Mouse (Mus musculus): Measurements from ENCODE around the gene Kdm4a. TPM values are rescaled to one million over a fixed set of nuclear protein-coding genes. Genes with fewer than 3 reads are reported as not detected.
A peak's percentile ranks its signal among the peaks of the same experiment; 100 is the strongest.

Gene Kdm4a
- polyA plus RNA-seq (2016; fragmentation: Nextera tagmentation; extraction: Ambion mirVana), result 33.9 and 40.2 TPM in 2 replicates

GRCm38 (mm10) chr4:118179467-118180300 lies at the start of gene Kdm4a:
Kdm4a (minus strand) TSS chr4:118180043.
- Histone ChIP-seq H3K4me1 (replicated peaks) (peaks cover 14% of the 10 kb centered on the region), H3K36me3 (peaks cover 27% of the 10 kb centered on the region), H3K4me3 (peak within 1 kb of the TSS; percentile 83), H3K27ac (peak within 1 kb of the TSS; percentile 96), H3K27me3 (ENCODE audit: insufficient read depth, poor library complexity, severe bottlenecking) (no peaks in the 10 kb centered on the region), H3K9me3 (no peaks in the 10 kb centered on the region)
- whole genome bisulfite sequencing, result under 1% methylated on average over 38 of the region's 38 CpGs
- DNase-seq (ENCODE audit: low spot score), result peak; percentile 93

- H3K4me3 ChIP-seq, result no peak overlapping the region
- H3K27ac ChIP-seq, result peak overlapping the region; percentile 56; the same call in 1 of the 2 replicates
- DNase-seq (ENCODE audit: low spot score), result no peak
- peaks cover 100% of the 10 kb centered on the region for H3K36me3 ChIP-seq
- H3K9me3 ChIP-seq, result no peaks in the 10 kb centered on the region
- no peaks in the 10 kb centered on the region for H3K27me3 ChIP-seq (ENCODE audit: insufficient read depth, poor library complexity, severe bottlenecking)
- 73% methylated on average over 6 of the region's 6 CpGs for WGBS
- H3K4me1 ChIP-seq (replicated peaks), result peaks cover 19% of the 10 kb centered on the region
These were observed 49.4 kb upstream of the Kdm4a start for GRCm38 (mm10) chr4:118229035-118229770.

- 86% methylated on average over 12 of the region's 12 CpGs for WGBS
- DNase-seq (ENCODE audit: low spot score), result no peak
- no peaks in the 10 kb centered on the region for H3K9me3 ChIP-seq
- no peaks in the 10 kb centered on the region for H3K27me3 ChIP-seq (ENCODE audit: insufficient read depth, poor library complexity, severe bottlenecking)
- no peak overlapping the region for H3K27ac ChIP-seq
- peaks cover 17% of the 10 kb centered on the region for H3K4me1 ChIP-seq (replicated peaks)
- H3K4me3 ChIP-seq, result no peak overlapping the region
- peaks cover 100% of the 10 kb centered on the region for H3K36me3 ChIP-seq
These were observed 47.6 kb upstream of the Kdm4a start for GRCm38 (mm10) chr4:118227398-118227797.

DNA sequence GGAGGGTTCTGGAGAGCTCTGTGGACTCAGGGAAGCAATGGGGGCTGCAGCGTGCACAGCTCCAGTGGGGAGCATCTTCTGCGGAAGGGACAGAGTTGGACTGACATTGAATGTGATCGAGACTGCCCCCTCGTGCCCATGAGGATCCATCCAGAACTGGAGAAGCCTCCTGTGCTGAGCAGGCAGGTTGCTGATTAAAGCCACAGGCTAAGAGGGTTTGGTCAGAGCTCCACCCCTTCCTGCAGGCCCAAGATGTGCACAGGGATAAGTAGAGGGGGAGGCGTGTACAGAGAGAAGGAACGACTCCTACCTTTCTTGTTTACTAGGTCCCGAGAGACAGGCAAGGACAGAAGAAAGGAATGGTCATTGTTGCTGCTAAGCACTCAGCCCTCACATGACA lies 41.4 kb upstream of the Kdm4a start:
- DNase-seq (ENCODE audit: low spot score), result no peak
- Histone ChIP-seq H3K4me3 (no peak overlapping the region), H3K4me1 (replicated peaks) (no peaks in the 10 kb centered on the region), H3K27me3 (ENCODE audit: insufficient read depth, poor library complexity, severe bottlenecking) (no peaks in the 10 kb centered on the region), H3K27ac (no peak overlapping the region), H3K9me3 (no peaks in the 10 kb centered on the region), H3K36me3 (peaks cover 100% of the 10 kb centered on the region)
- WGBS, result 88% methylated on average over 7 of the region's 7 CpGs

DNA sequence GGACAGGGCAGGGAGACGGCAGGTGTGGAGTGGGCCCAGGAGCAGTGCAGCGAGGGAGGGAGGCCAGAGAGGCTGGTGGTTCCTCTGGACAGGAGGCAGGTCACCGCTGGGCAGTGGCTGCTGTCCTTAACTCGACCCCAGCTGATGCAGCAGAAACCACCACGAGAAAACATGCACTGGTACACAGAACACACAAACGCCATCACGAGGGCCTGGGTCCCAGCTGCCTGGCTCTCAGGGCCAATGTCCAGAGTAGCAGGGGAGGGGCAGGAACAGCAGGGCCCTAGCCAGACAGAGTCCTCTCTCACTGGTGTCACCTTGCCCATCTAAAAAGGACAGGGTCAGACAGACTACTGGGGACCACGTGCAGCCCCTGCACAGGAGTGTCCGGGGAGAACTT lies 40.9 kb upstream of the Kdm4a start:
- Histone ChIP-seq H3K27me3 (ENCODE audit: insufficient read depth, poor library complexity, severe bottlenecking) (no peaks in the 10 kb centered on the region), H3K4me1 (replicated peaks) (no peaks in the 10 kb centered on the region), H3K4me3 (no peak overlapping the region), H3K36me3 (peaks cover 100% of the 10 kb centered on the region), H3K9me3 (no peaks in the 10 kb centered on the region), H3K27ac (no peak overlapping the region)
- 91% methylated on average over 9 of the region's 9 CpGs for whole genome bisulfite sequencing
- no peak for DNase-seq (ENCODE audit: low spot score)

DNA sequence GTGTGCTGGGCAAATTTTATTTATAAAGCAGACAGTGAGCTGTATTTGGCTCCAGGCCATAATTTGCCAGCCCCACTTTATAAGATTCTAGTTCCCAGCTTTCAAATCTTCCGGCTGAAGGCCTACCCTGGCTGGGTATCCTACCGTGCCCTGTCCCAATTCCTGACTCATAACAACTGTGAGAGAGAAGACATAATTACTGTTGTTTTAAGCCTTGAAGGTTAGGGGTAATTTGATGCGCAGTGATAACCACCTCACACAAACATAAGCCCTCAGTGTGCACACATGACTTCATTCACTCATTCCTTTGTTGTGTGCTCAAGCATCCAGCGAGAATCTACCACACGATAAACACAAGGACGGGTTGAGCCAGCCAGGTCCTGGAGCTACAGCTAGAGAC lies 39.6 kb upstream of the Kdm4a start:
- H3K9me3 ChIP-seq, result no peaks in the 10 kb centered on the region
- no peaks in the 10 kb centered on the region for H3K4me1 ChIP-seq (replicated peaks)
- DNase-seq (ENCODE audit: low spot score), result no peak
- no peak overlapping the region for H3K4me3 ChIP-seq
- 92% methylated on average over 6 of the region's 6 CpGs for WGBS
- peaks cover 100% of the 10 kb centered on the region for H3K36me3 ChIP-seq
- no peak overlapping the region for H3K27ac ChIP-seq
- no peaks in the 10 kb centered on the region for H3K27me3 ChIP-seq (ENCODE audit: insufficient read depth, poor library complexity, severe bottlenecking)

DNA sequence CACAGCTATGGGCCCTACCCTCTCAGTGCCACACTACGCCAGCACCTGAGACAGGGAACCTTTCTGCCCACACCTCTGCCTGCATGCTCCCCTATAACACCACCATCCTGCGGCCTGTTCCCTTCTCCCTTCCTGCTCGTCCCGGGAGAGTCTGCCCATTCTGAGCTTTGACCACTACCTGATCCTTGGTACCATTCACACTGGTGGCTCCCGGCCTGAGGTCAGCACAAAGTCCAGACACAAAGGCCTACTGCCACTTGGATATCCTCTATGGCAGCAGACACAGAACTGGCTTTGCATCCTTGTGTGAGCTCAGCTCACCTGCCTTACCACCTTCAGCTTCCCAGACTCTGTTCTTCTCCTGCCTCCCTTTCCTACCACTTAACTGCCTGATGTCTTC lies 38.7 kb upstream of the Kdm4a start:
- peaks cover 100% of the 10 kb centered on the region for H3K36me3 ChIP-seq
- H3K9me3 ChIP-seq, result no peaks in the 10 kb centered on the region
- WGBS, result 90% methylated on average over 5 of the region's 5 CpGs
- no peaks in the 10 kb centered on the region for H3K4me1 ChIP-seq (replicated peaks)
- H3K27ac ChIP-seq, result no peak overlapping the region
- DNase-seq (ENCODE audit: low spot score), result no peak
- H3K27me3 ChIP-seq (ENCODE audit: insufficient read depth, poor library complexity, severe bottlenecking), result no peaks in the 10 kb centered on the region
- H3K4me3 ChIP-seq, result no peak overlapping the region

DNA sequence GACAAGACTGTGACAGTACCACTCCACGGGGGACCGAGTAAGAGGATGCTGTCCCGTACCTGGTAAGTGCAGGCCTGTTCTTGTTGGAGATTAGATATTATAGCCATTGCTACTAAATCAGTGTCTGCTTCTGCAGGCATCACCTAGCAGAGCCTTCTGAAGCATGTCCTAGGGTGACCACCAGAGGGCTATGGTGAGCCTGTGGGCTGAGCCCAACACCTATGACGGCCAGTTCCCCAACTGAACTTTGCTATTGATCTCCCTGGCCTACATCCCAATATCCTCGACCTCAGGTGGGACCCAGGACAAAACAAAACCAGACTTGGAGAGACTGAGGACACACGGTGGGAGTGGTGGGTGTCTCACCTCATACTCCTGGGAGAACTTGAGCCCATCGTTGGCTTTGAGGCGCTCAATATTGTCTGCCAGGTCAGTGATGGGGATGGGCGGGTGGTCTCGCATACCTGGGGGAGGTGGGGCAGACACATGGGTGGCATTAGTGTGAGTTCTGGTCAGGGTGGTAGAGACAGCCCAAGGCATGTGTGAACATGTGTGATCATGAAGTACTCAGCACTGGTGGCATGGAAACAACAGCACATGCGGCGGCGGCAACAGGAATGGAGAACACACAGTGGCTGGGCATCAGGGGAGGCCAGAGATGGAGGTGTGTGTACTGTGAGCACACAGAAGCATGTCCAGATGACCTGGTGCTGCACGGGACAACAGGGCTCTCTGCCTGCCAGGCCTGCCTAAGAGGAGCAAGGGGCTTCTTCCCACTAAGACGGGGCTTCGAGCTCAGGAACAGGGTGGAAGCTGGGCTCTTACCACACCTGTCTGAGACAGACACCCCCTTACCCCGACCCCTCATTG lies 37.1 kb upstream of the Kdm4a start:
- H3K27ac ChIP-seq, result no peak overlapping the region
- peaks cover 100% of the 10 kb centered on the region for H3K36me3 ChIP-seq
- WGBS, result 86% methylated on average over 17 of the region's 17 CpGs

DNA sequence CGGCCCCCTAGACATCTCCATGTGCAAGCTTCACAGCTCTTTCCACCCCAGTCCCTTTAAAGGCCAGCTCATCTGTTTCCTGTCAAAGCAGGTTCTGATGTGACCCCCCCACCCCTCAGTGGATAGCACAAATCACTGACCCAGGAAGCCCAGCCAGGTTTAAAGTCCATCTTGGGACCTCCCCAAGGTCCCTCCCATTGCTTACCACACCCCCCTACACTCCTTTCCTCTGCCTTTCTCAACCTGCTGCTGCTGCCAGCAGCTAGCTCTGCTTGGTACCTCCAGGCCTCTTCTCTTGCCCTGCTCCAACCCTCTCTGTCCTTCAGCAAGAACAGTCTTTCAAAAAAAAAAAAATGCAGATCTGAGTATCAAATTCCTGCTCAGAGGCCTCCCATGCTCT lies 35.0 kb upstream of the Kdm4a start:
- no peak for DNase-seq (ENCODE audit: low spot score)
- H3K36me3 ChIP-seq, result peaks cover 100% of the 10 kb centered on the region
- no peaks in the 10 kb centered on the region for H3K27me3 ChIP-seq (ENCODE audit: insufficient read depth, poor library complexity, severe bottlenecking)
- H3K27ac ChIP-seq, result 0 out of 2 replicates have a peak overlapping the region, but pooled peaks have one; percentile 16
- H3K4me3 ChIP-seq, result no peak overlapping the region
- WGBS, result 94% methylated on average over 1 of the region's 1 CpGs
- H3K4me1 ChIP-seq (replicated peaks), result no peaks in the 10 kb centered on the region
- H3K9me3 ChIP-seq, result no peaks in the 10 kb centered on the region

More for the DNA sequence above, 37.1 kb upstream of the Kdm4a start:
- no peaks in the 10 kb centered on the region for H3K9me3 ChIP-seq
- no peak overlapping the region for H3K4me3 ChIP-seq
- DNase-seq (ENCODE audit: low spot score), result peak; percentile 55
- no peaks in the 10 kb centered on the region for H3K27me3 ChIP-seq (ENCODE audit: insufficient read depth, poor library complexity, severe bottlenecking)
- H3K4me1 ChIP-seq (replicated peaks), result no peaks in the 10 kb centered on the region

DNA sequence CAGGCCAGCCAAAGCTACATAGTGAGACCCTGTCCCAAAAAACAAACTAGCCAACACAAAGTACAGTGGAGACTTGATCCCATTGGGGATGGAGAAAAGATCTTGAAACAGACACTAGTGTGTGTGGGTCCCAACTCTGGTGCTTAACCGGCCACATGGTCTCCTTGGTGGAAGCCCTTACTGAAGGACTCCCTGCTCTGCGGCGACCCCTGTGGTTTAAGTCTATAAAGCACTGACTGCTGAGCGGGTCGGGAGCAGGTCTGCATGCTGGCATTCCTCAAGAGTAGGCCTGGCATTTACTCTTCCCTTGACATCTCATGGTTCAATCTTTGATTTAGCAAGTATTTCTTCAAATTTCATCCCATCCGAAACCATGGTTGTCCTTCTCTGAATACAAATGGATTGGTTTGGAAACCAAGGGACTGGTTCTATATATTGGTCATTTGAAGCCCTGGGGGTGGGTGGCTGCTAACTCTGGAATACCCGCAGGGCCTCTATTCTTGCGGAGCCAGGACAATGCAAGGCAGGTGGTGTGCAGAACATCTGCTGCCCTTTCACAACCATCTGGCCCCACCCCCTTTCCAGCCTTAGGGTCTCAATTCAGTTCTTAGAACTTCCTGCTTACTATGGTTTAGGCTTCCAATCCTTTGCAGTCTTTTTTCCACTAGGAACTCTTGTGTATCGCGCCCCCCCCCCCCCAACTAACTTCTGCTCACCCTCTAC lies 27.2 kb upstream of the Kdm4a start:
- Histone ChIP-seq H3K4me1 (replicated peaks) (peaks cover 13% of the 10 kb centered on the region), H3K27me3 (ENCODE audit: insufficient read depth, poor library complexity, severe bottlenecking) (no peaks in the 10 kb centered on the region), H3K36me3 (peaks cover 49% of the 10 kb centered on the region), H3K9me3 (no peaks in the 10 kb centered on the region), H3K4me3 (no peak overlapping the region), H3K27ac (peak overlapping the region; percentile 67)
- 59% methylated on average over 10 of the region's 10 CpGs for WGBS
- peak; percentile 33 for DNase-seq (ENCODE audit: low spot score)

GRCm38 (mm10) chr4:118205906-118206305 lies 26.1 kb upstream of the Kdm4a start:
- Histone ChIP-seq H3K4me3 (no peak overlapping the region), H3K27ac (peak overlapping the region; percentile 10; the same call in 1 of the 2 replicates), H3K4me1 (replicated peaks) (peaks cover 13% of the 10 kb centered on the region), H3K27me3 (ENCODE audit: insufficient read depth, poor library complexity, severe bottlenecking) (no peaks in the 10 kb centered on the region), H3K36me3 (peaks cover 38% of the 10 kb centered on the region), H3K9me3 (no peaks in the 10 kb centered on the region)
- WGBS, result 91% methylated on average over 2 of the region's 2 CpGs
- no peak for DNase-seq (ENCODE audit: low spot score)

- Histone ChIP-seq H3K27me3 (ENCODE audit: insufficient read depth, poor library complexity, severe bottlenecking) (no peaks in the 10 kb centered on the region), H3K9me3 (no peaks in the 10 kb centered on the region), H3K27ac (no peak overlapping the region), H3K4me1 (replicated peaks) (no peaks in the 10 kb centered on the region), H3K4me3 (no peak overlapping the region), H3K36me3 (no peaks in the 10 kb centered on the region)
- 93% methylated on average over 2 of the region's 2 CpGs for WGBS
- DNase-seq (ENCODE audit: low spot score), result no peak
These were observed 19.2 kb upstream of the Kdm4a start for GRCm38 (mm10) chr4:118199093-118199492.

All from hindbrain, embryonic 10.5 days (tissue).